Mouse (Mus musculus) hindbrain, embryonic 11.5 days (tissue): ENCODE data around the gene Schip1. TPM values are rescaled to one million over a fixed set of nuclear protein-coding genes. Genes with fewer than 3 reads are reported as not detected.

Source experiments
- ATAC-seq: fragments of 200-750 bp; cut with Nextera tagmentation; 2 replicates; pipeline ENCODE4 v1.8.0; 2017; ENCODE audit warnings: mild to moderate bottlenecking, moderate TSS enrichment, moderate library complexity; ENCODE audit not compliant: low FRiP score
- DNase-seq: peaks from one replicate; pipeline ENCODE4 v3.0.0-alpha.2; 2015; ENCODE audit warnings: low spot score
- H3K27ac ChIP-seq: fragments of 300-500 bp; sonication (generic); 2 replicates; pipeline ENCODE4 v1.5.1; 2014; ENCODE audit warnings: mild to moderate bottlenecking, low read depth, low read length
- H3K27me3 ChIP-seq: fragments of 300-500 bp; sonication (generic); 2 replicates; pipeline ENCODE4 v1.6.1; 2014; ENCODE audit warnings: mild to moderate bottlenecking, low read length, moderate library complexity, mixed read lengths; ENCODE audit not compliant: control insufficient read depth, insufficient read depth
- H3K36me3 ChIP-seq: fragments of 300-500 bp; sonication (generic); 2 replicates; pipeline ENCODE4 v1.6.1; 2014; ENCODE audit warnings: mild to moderate bottlenecking, low read length, moderate library complexity, mixed read lengths; ENCODE audit not compliant: control insufficient read depth, insufficient read depth
- H3K4me1 ChIP-seq: fragments of 300-500 bp; sonication (generic); replicated peaks from 2 replicates; pipeline ENCODE4 v1.6.1; 2014; ENCODE audit warnings: low read length, mixed read lengths; ENCODE audit not compliant: control insufficient read depth, insufficient read depth
- H3K4me2 ChIP-seq: fragments of 300-500 bp; sonication (generic); replicated peaks from 2 replicates; pipeline ENCODE4 v1.6.1; 2014; ENCODE audit warnings: mild to moderate bottlenecking, low read depth, low read length
- H3K4me3 ChIP-seq: fragments of 300-500 bp; sonication (generic); 2 replicates; pipeline ENCODE4 v1.5.1; 2014; ENCODE audit warnings: low read depth, low read length
- H3K9ac ChIP-seq: fragments of 300-500 bp; sonication (generic); 2 replicates; pipeline ENCODE4 v1.6.1; 2014; ENCODE audit warnings: low read depth, low read length
- H3K9me3 ChIP-seq: fragments of 300-500 bp; sonication (generic); 2 replicates; pipeline ENCODE4 v1.6.1; 2016; ENCODE audit warnings: low read length; ENCODE audit not compliant: control insufficient read depth
- WGBS: fragments of 180-500 bp; shearing (Covaris S2); extraction: QIAGEN DNeasy Blood & Tissue Kit; methylation state at CpG from one replicate; pipeline ENCODE4 v1.1.7; 2014; 5-methylcytosine and 5-hydroxymethylcytosine counted together
- polyA plus RNA-seq: library from polyadenylated mRNA; unstranded; fragments of >200 nt; fragmentation: Nextera tagmentation; extraction: Ambion mirVana; gene quantifications from 2 replicates; pipeline ENCODE4 v1.2.1, GENCODE M21; 2014

Gene Schip1
- polyA plus RNA-seq, 1 experiment from 2014 or later, result 115 TPM

DNA sequence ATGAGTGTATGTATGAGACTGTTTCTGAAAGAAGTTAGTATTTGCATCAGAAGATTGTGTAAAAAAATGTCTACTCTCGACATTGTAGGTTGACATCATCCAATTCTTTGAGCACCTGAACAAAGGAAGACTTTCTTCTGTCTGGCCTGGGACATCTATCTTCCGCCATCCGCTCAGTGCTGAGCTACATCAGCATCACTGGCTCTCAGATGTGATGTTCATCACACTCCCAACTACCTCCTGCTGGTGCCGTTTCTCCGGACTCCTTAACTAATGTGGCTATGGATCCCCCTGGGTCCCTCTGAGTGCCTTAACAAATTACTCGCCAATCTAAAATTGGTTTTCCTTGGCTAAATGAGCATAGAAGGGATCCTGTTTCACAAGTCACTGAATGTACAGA lies 599.7 kb downstream of the Schip1 start:
- H3K9me3 ChIP-seq, result no peaks in the 10 kb centered on the region
- H3K27ac ChIP-seq, result no peak overlapping the region
- H3K4me1 ChIP-seq, result no peaks in the 10 kb centered on the region
- DNase-seq (peak; percentile 10), ATAC-seq (peak; percentile 64; the same call in 1 of the 2 replicates)
- no peak overlapping the region for H3K9ac ChIP-seq
- H3K36me3 ChIP-seq, result no peaks in the 10 kb centered on the region
- no peak overlapping the region for H3K4me3 ChIP-seq
- H3K27me3 ChIP-seq, result no peaks in the 10 kb centered on the region
- 75% methylated on average over 6 of the region's 6 CpGs for WGBS
- no peak overlapping the region for H3K4me2 ChIP-seq

DNA sequence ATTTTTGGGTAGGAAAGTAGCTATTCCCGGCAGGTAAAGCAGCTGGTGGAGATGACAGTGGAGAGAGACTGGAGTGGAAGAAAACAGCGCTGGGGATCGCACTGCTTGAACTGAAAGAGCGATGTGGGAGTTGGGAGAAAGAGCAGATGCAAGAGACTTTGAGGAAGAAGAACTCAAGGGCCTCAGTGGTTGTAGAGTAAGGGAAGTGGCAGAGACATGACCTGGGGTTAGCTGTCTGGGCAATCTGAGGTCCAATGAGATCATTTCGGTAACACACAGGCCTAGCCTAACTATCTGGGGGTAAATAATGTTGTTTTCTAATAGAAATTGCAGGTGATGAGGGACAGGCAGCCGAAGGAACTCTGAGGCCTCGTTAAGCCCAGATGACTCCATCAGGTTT lies 601.8 kb downstream of the Schip1 start:
- Histone ChIP-seq H3K36me3 (no peaks in the 10 kb centered on the region), H3K4me1 (no peaks in the 10 kb centered on the region), H3K27me3 (no peaks in the 10 kb centered on the region), H3K4me2 (no peak overlapping the region), H3K27ac (no peak overlapping the region), H3K9ac (no peak overlapping the region), H3K4me3 (no peak overlapping the region), H3K9me3 (no peaks in the 10 kb centered on the region)
- no peak for ATAC-seq
- WGBS, result 92% methylated on average over 7 of the region's 7 CpGs
- no peak for DNase-seq

GRCm38 (mm10) chr3:68667852-68668251 lies 603.2 kb downstream of the Schip1 start:
- WGBS, result 100% methylated on average over 1 of the region's 1 CpGs
- H3K9ac ChIP-seq, result no peak overlapping the region

GRCm38 (mm10) chr3:68669418-68669974 lies 604.9 kb downstream of the Schip1 start:
- 84% methylated on average over 5 of the region's 5 CpGs for WGBS
- Histone ChIP-seq H3K4me2 (no peak overlapping the region), H3K4me3 (no peak overlapping the region), H3K27ac (no peak overlapping the region), H3K4me1 (no peaks in the 10 kb centered on the region), H3K9me3 (no peaks in the 10 kb centered on the region), H3K27me3 (no peaks in the 10 kb centered on the region), H3K9ac (no peak overlapping the region), H3K36me3 (no peaks in the 10 kb centered on the region)
- ATAC-seq (no peak), DNase-seq (no peak)

More at GRCm38 (mm10) chr3:68667852-68668251, 603.2 kb downstream of the Schip1 start:
- Histone ChIP-seq H3K4me2 (no peak overlapping the region), H3K4me3 (no peak overlapping the region), H3K9me3 (no peaks in the 10 kb centered on the region), H3K4me1 (no peaks in the 10 kb centered on the region), H3K36me3 (no peaks in the 10 kb centered on the region), H3K27ac (no peak overlapping the region), H3K27me3 (no peaks in the 10 kb centered on the region)
- no peak for DNase-seq
- ATAC-seq, result no peak

GRCm38 (mm10) chr3:68674721-68675120 lies 610.1 kb downstream of the Schip1 start:
- DNase-seq (no peak), ATAC-seq (no peak)
- Histone ChIP-seq H3K36me3 (no peaks in the 10 kb centered on the region), H3K4me3 (no peak overlapping the region), H3K27ac (no peak overlapping the region), H3K9ac (no peak overlapping the region), H3K9me3 (no peaks in the 10 kb centered on the region), H3K4me2 (no peak overlapping the region), H3K4me1 (no peaks in the 10 kb centered on the region), H3K27me3 (no peaks in the 10 kb centered on the region)
- WGBS, result 67% methylated on average over 2 of the region's 2 CpGs

DNA sequence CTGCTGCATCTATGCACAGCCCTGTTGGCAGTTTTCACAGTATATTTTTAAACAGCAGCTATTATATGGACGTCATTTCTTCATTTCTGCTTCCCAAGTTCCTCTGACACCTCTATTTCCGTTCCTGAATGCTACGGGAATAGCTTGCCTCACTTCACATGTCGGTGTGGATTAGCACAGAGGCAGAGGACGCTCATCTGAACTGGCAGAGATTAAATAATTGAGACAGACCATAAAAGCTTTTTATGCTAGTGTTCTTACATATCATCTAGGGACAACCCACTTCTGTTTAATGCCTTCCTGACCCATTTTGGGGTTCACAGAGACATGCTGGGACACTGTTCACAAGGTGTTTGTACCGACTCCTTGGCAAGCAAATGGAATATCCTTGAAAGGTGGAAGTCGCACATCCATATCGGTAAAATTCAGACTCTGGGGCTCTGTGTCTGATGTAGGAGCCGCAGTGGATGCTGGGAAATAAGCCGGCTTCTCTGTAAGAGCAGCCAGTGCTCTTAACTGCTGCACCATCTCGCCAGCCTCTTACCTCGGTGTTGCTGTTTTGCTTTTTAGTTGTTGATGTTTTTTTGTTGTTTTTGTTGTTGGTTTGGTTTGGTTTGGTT lies 610.7 kb downstream of the Schip1 start:
- H3K4me3 ChIP-seq, result no peak overlapping the region
- ATAC-seq, result no peak

More for the DNA sequence above, 610.7 kb downstream of the Schip1 start:
- no peak overlapping the region for H3K27ac ChIP-seq
- no peak for DNase-seq
- H3K9ac ChIP-seq, result no peak overlapping the region
- no peaks in the 10 kb centered on the region for H3K27me3 ChIP-seq
- no peak overlapping the region for H3K4me2 ChIP-seq
- H3K9me3 ChIP-seq, result no peaks in the 10 kb centered on the region
- H3K36me3 ChIP-seq, result no peaks in the 10 kb centered on the region
- no peaks in the 10 kb centered on the region for H3K4me1 ChIP-seq
- 90% methylated on average over 12 of the region's 12 CpGs for WGBS

Other genes starting within 250 kb of the Schip1 start
- not detected in 2 replicates for gene Iqcj, start 172.6 kb upstream of the Schip1 start, polyA plus RNA-seq
- gene Iqschfp, start 172.6 kb upstream of the Schip1 start, polyA plus RNA-seq, result 0.39 TPM in 1 of 2 replicates, not detected in the other